Mouse (Mus musculus): ENCODE data around the gene Ccdc107.

DNA sequence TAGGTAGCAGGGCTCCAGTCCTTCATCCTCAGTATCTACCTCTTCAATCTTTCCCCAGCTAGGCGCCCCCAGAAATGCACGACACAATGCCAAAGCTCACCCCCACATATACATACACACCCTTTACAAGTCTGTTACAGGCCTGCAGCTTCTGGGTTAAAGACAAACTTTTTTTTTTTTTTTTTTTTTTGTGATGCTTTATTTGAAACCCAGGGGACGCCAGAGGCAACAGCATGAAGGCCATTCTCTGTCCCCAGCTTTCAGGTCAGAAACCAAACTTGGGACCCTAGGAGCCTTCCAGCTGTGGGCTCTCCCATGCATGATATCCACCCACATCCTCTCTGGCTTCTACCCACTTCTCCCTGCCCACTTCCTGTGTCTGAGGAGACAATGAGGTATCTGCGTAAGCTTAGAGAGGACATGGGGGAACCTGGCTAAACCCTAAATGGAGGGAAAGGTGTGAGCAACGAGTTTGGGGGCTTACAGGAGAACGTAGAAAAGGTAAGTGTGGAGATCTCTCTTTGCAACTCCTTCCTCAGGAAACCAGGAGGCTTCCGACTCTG is 10.7 kb upstream of the Ccdc107 start:
- TF ChIP-seq CTCF (IDR thresholded peaks at IDR 0.05; ENCODE audit: control insufficient read depth, insufficient read depth, insufficient replicate concordance, low read depth, low read length) (no peak), POLR2A (IDR thresholded peaks at IDR 0.05; ENCODE audit: control insufficient read depth, low read depth, low read length) (no peak)
